Mouse (Mus musculus) liver, embryonic 14.5 days (tissue): ENCODE measurements around the gene Taf4.

Experiments
- CTCF ChIP-seq: IDR thresholded peaks from 2 replicates; pipeline ENCODE4 v1.5.1; 2016; ENCODE audit warnings: antibody characterized with exemption, low read depth, control low read depth
- EP300 ChIP-seq: IDR thresholded peaks from 2 replicates; pipeline ENCODE4 v1.6.1; 2016; ENCODE audit warnings: antibody characterized with exemption, low read depth

- TF ChIP-seq CTCF (no peak), EP300 (no peak)
Measured at GRCm38 (mm10) chr2:179993071-179993470, 16.6 kb upstream of the Taf4 start.
